Mouse (Mus musculus) kidney, adult 2 months (tissue): Measurements from ENCODE around the gene Sgsm2. TPM values are rescaled to one million over a fixed set of nuclear protein-coding genes. Genes with fewer than 3 reads are reported as not detected.

Experiments
- DNase-seq: peaks from one replicate; pipeline ENCODE4 v3.0.0; 2021
- H3K27ac ChIP-seq: fragments of 200-500 bp; 2 replicates; pipeline ENCODE4 v1.5.1; 2012; ENCODE audit warnings: low read depth, low read length, control low read depth, inconsistent platforms; ENCODE audit not compliant: insufficient read depth
- H3K27me3 ChIP-seq: fragments of 200-500 bp; replicated peaks from 2 replicates; pipeline ENCODE4 v1.6.1; 2012; ENCODE audit warnings: mild to moderate bottlenecking, moderate library complexity, low read length, inconsistent platforms; ENCODE audit not compliant: control insufficient read depth, insufficient read depth
- H3K36me3 ChIP-seq: fragments of 200-500 bp; 2 replicates; pipeline ENCODE4 v1.6.1; 2012; ENCODE audit warnings: mild to moderate bottlenecking, moderate library complexity, low read length, inconsistent platforms; ENCODE audit not compliant: control insufficient read depth, insufficient read depth
- H3K4me1 ChIP-seq: fragments of 200-500 bp; 2 replicates; pipeline ENCODE4 v1.6.1; 2011; ENCODE audit warnings: low read length; ENCODE audit not compliant: control insufficient read depth, insufficient read depth
- H3K4me3 ChIP-seq: fragments of 200-500 bp; 2 replicates; pipeline ENCODE4 v1.5.1; 2011; ENCODE audit warnings: mild to moderate bottlenecking, low read depth, low read length, control low read depth; ENCODE audit not compliant: insufficient read depth
- CTCF ChIP-seq: fragments of 200-500 bp; conservative IDR thresholded peaks from 2 replicates; pipeline ENCODE4 v1.5.1; 2011; ENCODE audit warnings: low read depth, mild to moderate bottlenecking, control low read depth, low read length, moderate library complexity, mixed read lengths; ENCODE audit not compliant: insufficient read depth, insufficient read length
- POLR2A ChIP-seq: fragments of 200-500 bp; IDR thresholded peaks from one replicate; pipeline ENCODE4 v1.6.1; 2011; ENCODE audit warnings: low read depth, low read length, control low read depth
- WGBS: fragments of 180-500 bp; shearing (Covaris S2); methylation state at CpG from one replicate; pipeline ENCODE4 v1.1.7; 2018; 5-methylcytosine and 5-hydroxymethylcytosine counted together
- polyA plus RNA-seq: library from polyadenylated mRNA; depleted of rRNA; stranded (reverse); fragments of >200 nt; gene quantifications from 2 replicates; pipeline ENCODE4 v1.2.3, GENCODE M21; 2012

The Sgsm2 gene
- polyA plus RNA-seq, 1 experiment = 27.5 TPM

DNA sequence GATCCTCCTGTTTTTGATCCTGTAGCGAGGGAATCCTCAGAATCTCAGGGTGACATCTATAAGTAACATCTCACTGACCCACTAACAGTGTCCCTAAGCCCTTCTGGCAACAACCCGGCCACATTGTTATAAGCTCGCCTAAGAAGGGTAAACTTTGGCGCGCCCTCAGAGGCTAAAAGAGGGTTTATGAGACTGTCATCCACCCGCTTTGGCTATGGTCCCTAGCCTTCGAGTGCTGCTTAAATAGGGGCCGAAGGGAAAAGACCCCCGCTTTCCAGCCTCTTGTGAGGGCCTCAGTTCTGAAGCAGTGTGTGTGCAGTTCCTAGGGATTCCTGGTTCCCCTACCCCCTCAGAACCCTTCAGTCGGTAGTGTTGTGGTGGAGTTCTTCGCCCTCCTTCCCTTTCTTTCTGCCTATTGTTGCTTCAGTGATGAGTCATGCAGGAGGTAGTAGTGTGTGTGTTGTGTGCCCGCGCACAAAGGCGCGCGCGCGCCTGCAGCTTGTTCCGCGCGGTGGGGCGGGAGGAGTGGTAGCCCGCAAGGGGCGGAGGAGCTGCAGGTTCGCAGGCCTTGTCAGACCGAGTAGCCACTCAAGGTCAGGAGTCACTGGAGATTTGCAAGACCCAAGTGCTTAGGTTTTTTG is 64.2 kb downstream of the Sgsm2 start:
- H3K36me3 ChIP-seq = no peaks in the 10 kb centered on the region
- peaks cover 43% of the 10 kb centered on the region for H3K4me1 ChIP-seq
- peak overlapping the region; percentile 27 for H3K4me3 ChIP-seq
- peak overlapping the region; percentile 54 for H3K27ac ChIP-seq
- TF ChIP-seq CTCF = no peak
- peak; percentile 78 for DNase-seq
- H3K27me3 ChIP-seq = no peaks in the 10 kb centered on the region
- WGBS = 2% methylated on average over 26 of the region's 26 CpGs

DNA sequence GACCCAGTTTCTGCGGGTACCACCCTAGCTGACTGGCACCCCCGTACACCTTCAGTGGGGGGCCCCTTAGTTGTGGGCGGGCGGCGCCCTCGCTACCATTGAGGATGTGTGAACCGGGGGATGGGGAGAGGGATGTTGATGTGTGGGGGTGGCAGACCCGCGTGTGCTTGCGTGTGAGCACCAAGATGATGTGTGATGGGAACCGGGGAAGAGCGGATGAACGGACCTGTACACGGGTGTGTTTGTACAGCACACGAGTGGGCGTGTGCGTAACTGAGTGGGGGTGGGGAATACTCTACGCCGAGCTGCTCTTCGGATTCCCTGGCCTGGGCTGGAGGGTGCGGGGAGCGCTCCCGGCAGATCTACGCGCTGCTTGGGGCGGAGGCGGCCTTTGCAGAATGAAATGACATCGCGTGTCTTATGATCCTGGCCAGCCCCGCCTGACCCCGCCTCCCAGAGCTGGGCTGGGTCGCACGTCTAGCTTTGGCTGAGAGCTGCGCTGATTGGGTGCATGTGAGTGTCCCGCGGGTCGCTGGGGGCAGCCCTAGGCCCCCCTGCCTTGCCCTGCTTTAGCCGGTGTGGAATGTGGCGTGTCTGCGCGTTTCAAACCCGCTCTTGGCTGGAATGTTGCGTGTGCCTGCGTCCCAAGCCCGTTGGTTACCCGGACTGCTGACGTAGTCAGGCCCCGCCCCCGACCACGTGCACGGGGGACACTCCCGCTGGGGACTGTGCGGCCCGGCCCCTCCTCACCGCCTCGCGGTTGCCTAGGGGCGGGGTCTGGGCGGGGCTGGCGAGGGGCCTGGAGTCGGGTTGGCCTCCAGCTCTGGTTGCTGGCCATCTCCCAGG is 65.0 kb downstream of the Sgsm2 start:
- Histone ChIP-seq H3K27me3 (no peaks in the 10 kb centered on the region), H3K4me3 (peak overlapping the region; percentile 75), H3K4me1 (peaks cover 44% of the 10 kb centered on the region), H3K27ac (peak overlapping the region; percentile 82), H3K36me3 (no peaks in the 10 kb centered on the region)
- TF ChIP-seq POLR2A (peak; percentile 92), CTCF (no peak)
- under 1% methylated on average over 61 of the region's 61 CpGs for WGBS
- DNase-seq = peak; percentile 100

GRCm38 (mm10) chr11:74831191-74831605 is 65.7 kb downstream of the Sgsm2 start:
- Histone ChIP-seq H3K4me3 (peak overlapping the region; percentile 75), H3K4me1 (peaks cover 50% of the 10 kb centered on the region), H3K27ac (peak overlapping the region; percentile 82), H3K36me3 (no peaks in the 10 kb centered on the region), H3K27me3 (no peaks in the 10 kb centered on the region)
- peak; percentile 75 for DNase-seq
- WGBS = under 1% methylated on average over 35 of the region's 35 CpGs
- TF ChIP-seq CTCF = no peak
- no peak for TF ChIP-seq POLR2A

DNA sequence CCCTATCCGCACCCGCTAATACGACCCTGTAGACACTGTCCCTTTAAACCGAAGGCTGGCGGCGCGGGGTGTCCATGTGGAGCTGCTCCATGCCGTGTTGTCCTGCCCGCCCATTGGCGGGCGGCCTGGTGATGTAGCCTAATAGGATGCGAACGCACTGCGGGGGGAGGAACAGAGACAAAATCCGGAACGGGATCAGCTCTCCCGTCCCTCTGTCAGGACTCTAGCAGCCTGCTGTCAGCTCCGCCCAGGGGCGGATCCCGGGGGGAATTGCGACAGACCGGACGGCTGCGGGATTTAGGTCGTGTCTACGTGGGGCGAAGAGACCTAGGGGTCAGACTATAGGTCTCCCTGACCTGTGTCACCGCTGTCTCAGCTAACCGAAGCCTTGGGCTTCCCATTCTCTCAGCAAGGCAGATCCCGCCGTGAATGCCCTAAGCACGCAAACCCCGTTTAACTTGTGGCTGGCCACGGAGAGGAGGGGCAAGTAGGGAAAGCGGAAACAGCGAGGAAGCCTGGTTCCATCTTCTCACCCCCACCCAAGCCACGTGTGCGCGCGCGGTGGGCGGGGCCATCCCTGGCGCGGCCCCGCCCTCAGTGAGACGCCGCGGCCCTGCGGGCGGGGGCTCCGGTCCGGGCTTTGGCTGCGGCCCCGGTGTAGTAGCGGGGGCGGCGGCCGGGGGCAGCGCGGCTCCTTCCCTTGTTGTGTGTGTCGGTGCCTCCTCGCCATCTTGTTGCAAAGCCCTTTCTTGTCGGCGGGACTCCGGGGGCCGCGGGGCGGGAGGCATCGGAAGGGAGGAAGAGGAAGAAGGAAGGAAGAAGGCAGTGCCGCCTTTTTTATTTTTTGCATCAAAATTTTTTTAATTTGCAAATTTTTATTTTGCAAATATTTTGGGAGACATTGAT is 66.4 kb downstream of the Sgsm2 start, which contains the start of gene Mnt:
Mnt (plus strand) TSS at position 665 of the 906 bp plus-strand sequence.
- TF ChIP-seq POLR2A = no peak
- TF ChIP-seq CTCF = no peak
- under 1% methylated on average over 70 of the region's 70 CpGs for WGBS

GRCm38 (mm10) chr11:74829812-74830211 is 67.0 kb downstream of the Sgsm2 start:
- peak overlapping the region; percentile 94 for H3K27ac ChIP-seq

More for the DNA sequence above, 66.4 kb downstream of the Sgsm2 start, which contains the start of gene Mnt:
- Histone ChIP-seq H3K4me1 (peaks cover 54% of the 10 kb centered on the region), H3K36me3 (no peaks in the 10 kb centered on the region), H3K27ac (peak within 1 kb of the TSS; percentile 98), H3K27me3 (no peaks in the 10 kb centered on the region), H3K4me3 (peak within 1 kb of the TSS; percentile 75)
- peak; percentile 100 for DNase-seq

GRCm38 (mm10) chr11:74828965-74829550 is 67.8 kb downstream of the Sgsm2 start:
- 32% methylated on average over 11 of the region's 11 CpGs for WGBS
- H3K4me3 ChIP-seq = no peak overlapping the region

More at GRCm38 (mm10) chr11:74829812-74830211, 67.0 kb downstream of the Sgsm2 start:
- Histone ChIP-seq H3K27me3 (no peaks in the 10 kb centered on the region), H3K4me3 (peak overlapping the region; percentile 54), H3K36me3 (no peaks in the 10 kb centered on the region), H3K4me1 (peaks cover 51% of the 10 kb centered on the region)
- DNase-seq = peak; percentile 91
- TF ChIP-seq CTCF (peak; percentile 20; the same call in 1 of the 2 replicates), POLR2A (no peak)
- WGBS = under 1% methylated on average over 20 of the region's 20 CpGs

More at GRCm38 (mm10) chr11:74828965-74829550, 67.8 kb downstream of the Sgsm2 start:
- peak overlapping the region; percentile 94 for H3K27ac ChIP-seq
- no peak for DNase-seq
- no peaks in the 10 kb centered on the region for H3K27me3 ChIP-seq
- no peaks in the 10 kb centered on the region for H3K36me3 ChIP-seq
- no peak for TF ChIP-seq POLR2A
- TF ChIP-seq CTCF = no peak
- H3K4me1 ChIP-seq = peaks cover 44% of the 10 kb centered on the region
